Mouse (Mus musculus) limb, embryonic 14.5 days (tissue): ENCODE results near the gene 6030468B19Rik. TPM values are rescaled to one million over a fixed set of nuclear protein-coding genes. Genes with fewer than 3 reads are reported as not detected.

Source experiments
- ATAC-seq: fragments of 200-750 bp; cut with Nextera tagmentation; 2 replicates; pipeline ENCODE4 v1.8.0; 2017; ENCODE audit warnings: low read depth, moderate number of reproducible peaks, moderate TSS enrichment; ENCODE audit not compliant: low FRiP score
- DNase-seq: peaks from one replicate; pipeline ENCODE4 v3.0.0-alpha.2; 2015; ENCODE audit warnings: low spot score
- H3K27ac ChIP-seq: fragments of 300-500 bp; sonication (generic); replicated peaks from 2 replicates; pipeline ENCODE4 v1.5.1; 2014; ENCODE audit warnings: low read depth, mild to moderate bottlenecking, low read length, moderate library complexity, mixed read lengths
- H3K27me3 ChIP-seq: fragments of 300-500 bp; sonication (generic); 2 replicates; pipeline ENCODE4 v1.6.1; 2014; ENCODE audit warnings: low read length, mixed read lengths; ENCODE audit not compliant: control insufficient read depth, insufficient read depth
- H3K36me3 ChIP-seq: fragments of 300-500 bp; sonication (generic); 2 replicates; pipeline ENCODE4 v1.6.1; 2014; ENCODE audit warnings: mild to moderate bottlenecking, low read length, moderate library complexity, mixed read lengths; ENCODE audit not compliant: control insufficient read depth, insufficient read depth
- H3K4me1 ChIP-seq: fragments of 300-500 bp; sonication (generic); 2 replicates; pipeline ENCODE4 v1.6.1; 2014; ENCODE audit warnings: antibody characterized with exemption, low read length, mixed read lengths; ENCODE audit not compliant: control insufficient read depth, insufficient read depth
- H3K4me2 ChIP-seq: fragments of 300-500 bp; sonication (generic); replicated peaks from 2 replicates; pipeline ENCODE4 v1.6.1; 2014; ENCODE audit warnings: low read depth, mild to moderate bottlenecking, low read length, moderate library complexity; ENCODE audit not compliant: severe bottlenecking
- H3K4me3 ChIP-seq: fragments of 300-500 bp; sonication (generic); replicated peaks from 2 replicates; pipeline ENCODE4 v1.5.1; 2014; ENCODE audit warnings: low read length
- H3K9ac ChIP-seq: fragments of 300-500 bp; sonication (generic); 2 replicates; pipeline ENCODE4 v1.6.1; 2014; ENCODE audit warnings: mild to moderate bottlenecking, low read depth, low read length, moderate library complexity; ENCODE audit not compliant: severe bottlenecking
- H3K9me3 ChIP-seq: fragments of 300-500 bp; sonication (generic); 2 replicates; pipeline ENCODE4 v1.6.1; 2016; ENCODE audit warnings: low read length; ENCODE audit not compliant: control insufficient read depth
- POLR2A ChIP-seq: fragments of 200-500 bp; IDR thresholded peaks from 2 replicates; pipeline ENCODE4 v1.8.0; 2012; ENCODE audit warnings: inconsistent platforms, mild to moderate bottlenecking, moderate library complexity, borderline replicate concordance; ENCODE audit not compliant: insufficient read depth, insufficient read length; ENCODE audit errors: extremely low read depth
- WGBS: fragments of 180-500 bp; shearing (Covaris S2); extraction: QIAGEN DNeasy Blood & Tissue Kit; methylation state at CpG from one replicate; pipeline ENCODE4 v1.1.7; 2014; 5-methylcytosine and 5-hydroxymethylcytosine counted together
- polyA plus RNA-seq, 2 experiments: library from polyadenylated mRNA; depleted of rRNA in 1 of 2; stranded (reverse) in 1 of 2; unstranded in 1 of 2; fragments of >200 nt; fragmentation: Nextera tagmentation in 1 of 2; extraction: Ambion mirVana in 1 of 2; gene quantifications; 2 replicates each; pipeline versions ENCODE4 v1.2.1 to v1.2.3; 2012 to 2014

Gene 6030468B19Rik
- polyA plus RNA-seq, 2 experiments: 0.11 TPM; not detected in 1

DNA sequence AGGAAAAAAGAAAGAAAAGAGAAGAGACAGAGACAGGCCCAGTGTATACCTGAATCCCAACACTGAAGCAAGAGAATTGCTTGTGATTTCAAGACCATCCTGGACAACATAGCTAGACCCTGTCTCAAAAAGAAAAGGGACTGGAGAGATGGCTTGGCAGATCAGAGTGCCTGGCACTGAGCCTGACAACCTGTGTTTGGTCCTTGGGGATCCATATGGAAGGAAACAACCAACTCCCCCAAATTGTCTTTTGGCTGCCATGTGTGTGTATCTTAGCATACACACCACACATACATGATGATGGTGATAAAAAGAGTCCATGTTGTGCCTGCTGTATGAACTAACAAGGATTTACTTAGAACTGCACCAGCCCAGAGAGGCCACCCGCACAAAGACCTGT, 41.6 kb downstream of the 6030468B19Rik start:
- no peak overlapping the region for H3K27ac ChIP-seq
- no peaks in the 10 kb centered on the region for H3K9me3 ChIP-seq
- TF ChIP-seq POLR2A: no peak
- H3K36me3 ChIP-seq: no peaks in the 10 kb centered on the region
- DNase-seq (no peak), ATAC-seq (no peak)
- H3K4me2 ChIP-seq: no peak overlapping the region
- H3K27me3 ChIP-seq: no peaks in the 10 kb centered on the region
- H3K9ac ChIP-seq: no peak overlapping the region
- H3K4me3 ChIP-seq: no peak overlapping the region
- WGBS: 88% methylated on average over 1 of the region's 1 CpGs
- no peaks in the 10 kb centered on the region for H3K4me1 ChIP-seq

DNA sequence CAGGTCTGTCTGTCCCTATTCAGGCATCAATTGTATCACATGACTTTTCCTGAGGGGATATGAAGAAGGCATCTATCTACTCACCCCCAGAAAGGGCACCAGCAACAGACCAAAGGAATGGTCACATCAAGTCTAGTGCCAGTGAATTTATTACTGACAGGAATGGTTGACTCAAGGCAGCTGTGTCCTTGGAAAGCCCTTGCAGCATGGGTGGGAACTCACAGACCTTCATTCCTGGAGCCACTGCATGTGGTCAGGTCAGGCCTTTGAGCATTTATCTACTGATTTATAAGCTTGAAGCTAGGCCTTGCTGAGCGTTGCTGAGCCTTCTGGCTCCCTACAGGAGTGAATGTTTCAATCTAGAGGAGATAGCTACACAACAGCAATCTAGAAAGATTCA, 43.5 kb downstream of the 6030468B19Rik start:
- no peaks in the 10 kb centered on the region for H3K36me3 ChIP-seq
- no peaks in the 10 kb centered on the region for H3K27me3 ChIP-seq
- DNase-seq (no peak), ATAC-seq (no peak)
- H3K4me3 ChIP-seq: no peak overlapping the region
- H3K9me3 ChIP-seq: no peaks in the 10 kb centered on the region
- H3K4me1 ChIP-seq: no peaks in the 10 kb centered on the region
- no peak overlapping the region for H3K27ac ChIP-seq
- no peak for TF ChIP-seq POLR2A
- 48% methylated on average over 1 of the region's 1 CpGs for WGBS
- H3K4me2 ChIP-seq: no peak overlapping the region
- no peak overlapping the region for H3K9ac ChIP-seq

DNA sequence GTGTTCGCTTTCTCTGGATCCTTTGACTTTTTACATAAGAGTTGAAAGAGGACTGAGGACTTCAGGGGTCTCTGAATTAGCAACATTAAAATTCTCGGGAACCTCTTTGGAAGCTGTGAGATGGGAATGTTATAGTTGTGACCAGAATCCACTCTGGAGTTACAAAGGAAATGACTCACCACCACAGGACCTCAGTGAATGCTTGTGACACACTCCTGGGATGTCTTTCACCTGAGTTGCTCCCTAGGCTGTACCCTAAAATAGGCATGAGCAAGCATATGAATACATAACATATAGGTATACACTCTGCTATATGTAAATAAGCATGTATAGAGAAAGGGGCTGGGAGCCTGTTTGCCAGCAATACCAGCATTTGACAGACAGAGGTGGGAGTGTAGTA, 46.0 kb downstream of the 6030468B19Rik start:
- H3K4me2 ChIP-seq: no peak overlapping the region
- DNase-seq (no peak), ATAC-seq (no peak)
- no peaks in the 10 kb centered on the region for H3K9me3 ChIP-seq
- no peaks in the 10 kb centered on the region for H3K27me3 ChIP-seq
- peaks cover 8% of the 10 kb centered on the region; the same call in 1 of the 2 replicates for H3K4me1 ChIP-seq
- H3K9ac ChIP-seq: no peak overlapping the region
- H3K4me3 ChIP-seq: no peak overlapping the region
- no peak for TF ChIP-seq POLR2A
- H3K36me3 ChIP-seq: no peaks in the 10 kb centered on the region
- WGBS: 80% methylated on average over 2 of the region's 2 CpGs
- H3K27ac ChIP-seq: no peak overlapping the region

DNA sequence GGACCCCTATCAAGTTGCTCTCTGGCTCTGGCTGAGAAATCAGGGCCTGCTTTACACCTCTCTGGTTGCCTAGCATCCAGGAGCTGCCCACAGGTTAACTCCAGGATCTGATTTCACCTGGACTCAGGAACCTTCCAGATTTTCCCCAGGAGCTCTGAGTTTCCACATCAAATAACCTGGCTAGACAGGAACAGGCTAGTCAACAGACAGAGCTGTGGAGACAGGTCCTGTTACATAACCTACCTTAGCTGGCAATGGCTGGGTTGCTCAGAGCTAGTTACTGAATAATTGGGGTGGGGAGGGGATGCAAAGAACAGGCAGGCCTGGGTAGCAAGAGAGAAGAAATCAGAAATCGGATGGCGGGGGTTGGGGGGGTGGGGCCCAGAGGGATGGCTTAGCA, 47.5 kb downstream of the 6030468B19Rik start:
- WGBS: 62% methylated on average over 2 of the region's 2 CpGs
- DNase-seq (no peak), ATAC-seq (no peak)
- no peak overlapping the region for H3K27ac ChIP-seq
- no peak overlapping the region for H3K4me2 ChIP-seq
- no peak overlapping the region for H3K4me3 ChIP-seq
- TF ChIP-seq POLR2A: no peak
- H3K36me3 ChIP-seq: no peaks in the 10 kb centered on the region
- peaks cover 14% of the 10 kb centered on the region; the same call in 1 of the 2 replicates for H3K4me1 ChIP-seq
- H3K9ac ChIP-seq: no peak overlapping the region
- H3K27me3 ChIP-seq: no peaks in the 10 kb centered on the region
- no peaks in the 10 kb centered on the region for H3K9me3 ChIP-seq

DNA sequence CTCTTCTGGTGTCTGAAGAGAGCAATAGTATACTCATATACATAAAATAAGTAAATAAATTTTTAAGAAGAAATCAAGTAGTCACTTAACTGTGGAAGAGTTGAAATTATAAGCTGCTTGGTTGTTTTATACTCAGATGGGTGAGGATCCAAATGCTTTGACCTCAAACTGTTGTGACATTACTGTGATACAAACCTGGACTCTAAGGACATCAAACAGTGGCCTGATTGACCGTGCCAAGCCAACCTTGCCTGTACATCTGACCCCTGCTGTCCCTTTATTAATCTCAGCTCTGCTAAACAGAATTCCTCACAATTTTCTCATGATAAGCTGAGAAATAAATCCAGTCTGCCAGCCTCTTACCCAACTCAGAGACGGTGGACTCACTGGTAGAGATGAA, 48.2 kb downstream of the 6030468B19Rik start:
- Histone ChIP-seq H3K4me1 (peaks cover 20% of the 10 kb centered on the region), H3K9me3 (no peaks in the 10 kb centered on the region), H3K9ac (no peak overlapping the region), H3K4me2 (no peak overlapping the region), H3K27ac (no peak overlapping the region), H3K36me3 (no peaks in the 10 kb centered on the region; the same call in 1 of the 2 replicates), H3K27me3 (no peaks in the 10 kb centered on the region), H3K4me3 (no peak overlapping the region)
- no peak for ATAC-seq
- no peak for TF ChIP-seq POLR2A
- DNase-seq: no peak
- WGBS: 82% methylated on average over 2 of the region's 2 CpGs

DNA sequence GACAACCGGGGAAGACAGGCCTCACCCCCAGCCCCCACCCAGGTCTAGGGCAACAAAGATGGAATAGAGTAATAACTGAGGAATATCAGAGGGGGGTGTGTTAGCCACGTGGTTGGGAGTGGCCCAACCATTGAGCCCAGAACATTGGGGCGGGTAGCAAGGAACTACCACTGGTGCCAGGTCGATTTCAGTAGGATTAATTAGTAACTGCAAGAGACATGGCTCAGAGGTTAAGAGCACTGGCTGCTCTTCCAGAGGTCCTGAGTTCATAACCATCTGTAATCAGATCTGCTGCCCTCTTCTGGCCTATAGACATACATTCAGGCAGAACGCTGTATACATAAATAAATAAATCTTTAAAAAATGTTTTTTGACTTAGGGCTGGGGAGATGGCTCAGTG, 49.2 kb downstream of the 6030468B19Rik start:
- 60% methylated on average over 5 of the region's 5 CpGs for WGBS
- no peak for ATAC-seq
- peaks cover 20% of the 10 kb centered on the region for H3K4me1 ChIP-seq

More for the DNA sequence above, 49.2 kb downstream of the 6030468B19Rik start:
- DNase-seq: no peak
- Histone ChIP-seq H3K9ac (no peak overlapping the region), H3K4me2 (no peak overlapping the region), H3K4me3 (no peak overlapping the region), H3K27me3 (no peaks in the 10 kb centered on the region), H3K9me3 (no peaks in the 10 kb centered on the region), H3K36me3 (no peaks in the 10 kb centered on the region; the same call in 1 of the 2 replicates), H3K27ac (no peak overlapping the region)
- no peak for TF ChIP-seq POLR2A
